Mouse (Mus musculus): ENCODE data around the gene Ftl1-ps1. TPM values are rescaled to one million over a fixed set of nuclear protein-coding genes. Genes with fewer than 3 reads are reported as not detected.

Gene Ftl1-ps1
- total RNA-seq, 1 experiment, result 2,182 TPM

- in situ Hi-C loops (cut with MboI; ENCODE audit: low sequenced_read_pairs in 2 of 2, unreplicated experiment in 2 of 2), result no loop called here
- peak overlapping the region; percentile 77 to 96; a peak in 3 of 4 replicates for H3K4me3 ChIP-seq (ENCODE audit: insufficient read depth in 1 of 2, low read depth in 1 of 2, low read length in 2 of 2, poor library complexity in 1 of 2, severe bottlenecking in 1 of 2)
- no peaks in the 10 kb centered on the region for H3K36me3 ChIP-seq (ENCODE audit: control insufficient read depth, insufficient read depth, low read length, poor library complexity, severe bottlenecking)
- H3K9ac ChIP-seq (ENCODE audit: insufficient read depth, low read depth, low read length, poor library complexity, severe bottlenecking), result no peak overlapping the region
- H3K27ac ChIP-seq (ENCODE audit: insufficient read depth, low read depth, low read length, poor library complexity, severe bottlenecking), result no peak overlapping the region
- H3K4me1 ChIP-seq (ENCODE audit: control insufficient read depth in 2 of 2, insufficient read depth in 2 of 2, low read length in 2 of 2, poor library complexity in 1 of 2), result no peaks in the 10 kb centered on the region; a peak in 1 of 4 replicates
- no peak for DNase-seq (ENCODE audit: low read depth, low spot score)
- H3K9me3 ChIP-seq (ENCODE audit: control insufficient read depth, insufficient read depth, low read depth, low read length), result no peaks in the 10 kb centered on the region
- TF ChIP-seq HCFC1 (IDR thresholded peaks at IDR 0.05; ENCODE audit: borderline replicate concordance, insufficient read depth, low read length), result no peak
- no peak for TF ChIP-seq ZNF384 (IDR thresholded peaks at IDR 0.05; ENCODE audit: low read depth, low read length)
- no peak for TF ChIP-seq MAFK (IDR thresholded peaks at IDR 0.05; ENCODE audit: insufficient read depth, low read depth, low read length)
- no peak for TF ChIP-seq ZC3H11A (IDR thresholded peaks at IDR 0.05; ENCODE audit: borderline replicate concordance, low read depth, low read length)
- no peak for TF ChIP-seq CHD2 (IDR thresholded peaks at IDR 0.05; ENCODE audit: low read depth, low read length)
Measured at GRCm38 (mm10) chr13:74389730-74390129, 9.8 kb upstream of the Ftl1-ps1 start.

- in situ Hi-C loops (cut with MboI; ENCODE audit: low sequenced_read_pairs in 2 of 2, unreplicated experiment in 2 of 2), result no loop called here
- no peak for TF ChIP-seq MAFK (IDR thresholded peaks at IDR 0.05; ENCODE audit: insufficient read depth, low read depth, low read length)
- TF ChIP-seq HCFC1 (IDR thresholded peaks at IDR 0.05; ENCODE audit: borderline replicate concordance, insufficient read depth, low read length), result peak; percentile 90
Measured at GRCm38 (mm10) chr13:74390371-74390990, 9.0 kb upstream of the Ftl1-ps1 start, which contains the start of gene Zfp72. Gene Zfp72 (minus strand): TSS chr13:74390836.

GRCm38 (mm10) chr13:74391156-74391555 is 8.3 kb upstream of the Ftl1-ps1 start:
- Histone ChIP-seq H3K4me1 (ENCODE audit: control insufficient read depth in 2 of 2, insufficient read depth in 2 of 2, low read length in 2 of 2, poor library complexity in 1 of 2) (no peaks in the 10 kb centered on the region; a peak in 1 of 4 replicates), H3K4me3 (ENCODE audit: insufficient read depth in 1 of 2, low read depth in 1 of 2, low read length in 2 of 2, poor library complexity in 1 of 2, severe bottlenecking in 1 of 2) (no peak overlapping the region), H3K9me3 (ENCODE audit: control insufficient read depth, insufficient read depth, low read depth, low read length) (no peaks in the 10 kb centered on the region), H3K27ac (ENCODE audit: insufficient read depth, low read depth, low read length, poor library complexity, severe bottlenecking) (no peak overlapping the region), H3K36me3 (ENCODE audit: control insufficient read depth, insufficient read depth, low read length, poor library complexity, severe bottlenecking) (no peaks in the 10 kb centered on the region), H3K9ac (ENCODE audit: insufficient read depth, low read depth, low read length, poor library complexity, severe bottlenecking) (no peak overlapping the region)
- in situ Hi-C loops (cut with MboI; ENCODE audit: low sequenced_read_pairs in 2 of 2, unreplicated experiment in 2 of 2), result no loop called here
- no peak for DNase-seq (ENCODE audit: low read depth, low spot score)
- TF ChIP-seq MAFK (IDR thresholded peaks at IDR 0.05; ENCODE audit: insufficient read depth, low read depth, low read length) (no peak), HCFC1 (IDR thresholded peaks at IDR 0.05; ENCODE audit: borderline replicate concordance, insufficient read depth, low read length) (no peak), CHD2 (IDR thresholded peaks at IDR 0.05; ENCODE audit: low read depth, low read length) (no peak), ZC3H11A (IDR thresholded peaks at IDR 0.05; ENCODE audit: borderline replicate concordance, low read depth, low read length) (no peak), ZNF384 (IDR thresholded peaks at IDR 0.05; ENCODE audit: low read depth, low read length) (no peak)

More at GRCm38 (mm10) chr13:74390371-74390990, 9.0 kb upstream of the Ftl1-ps1 start, which contains the start of gene Zfp72:
- no peaks in the 10 kb centered on the region for H3K36me3 ChIP-seq (ENCODE audit: control insufficient read depth, insufficient read depth, low read length, poor library complexity, severe bottlenecking)
- 0 out of 2 replicates have a peak within 1 kb of the TSS, but pooled peaks have one; percentile 7 for H3K27ac ChIP-seq (ENCODE audit: insufficient read depth, low read depth, low read length, poor library complexity, severe bottlenecking)
- no peaks in the 10 kb centered on the region for H3K9me3 ChIP-seq (ENCODE audit: control insufficient read depth, insufficient read depth, low read depth, low read length)
- peak within 1 kb of the TSS; percentile 69 for H3K9ac ChIP-seq (ENCODE audit: insufficient read depth, low read depth, low read length, poor library complexity, severe bottlenecking)
- peak; percentile 62 for DNase-seq (ENCODE audit: low read depth, low spot score)
- peak within 1 kb of the TSS; percentile 77 to 96 for H3K4me3 ChIP-seq (ENCODE audit: insufficient read depth in 1 of 2, low read depth in 1 of 2, low read length in 2 of 2, poor library complexity in 1 of 2, severe bottlenecking in 1 of 2)
- no peaks in the 10 kb centered on the region; a peak in 1 of 4 replicates for H3K4me1 ChIP-seq (ENCODE audit: control insufficient read depth in 2 of 2, insufficient read depth in 2 of 2, low read length in 2 of 2, poor library complexity in 1 of 2)

GRCm38 (mm10) chr13:74439895-74440294 is 40.4 kb downstream of the Ftl1-ps1 start:
- Histone ChIP-seq H3K4me1 (ENCODE audit: control insufficient read depth in 2 of 2, insufficient read depth in 2 of 2, low read length in 2 of 2, poor library complexity in 1 of 2) (no peaks in the 10 kb centered on the region), H3K36me3 (ENCODE audit: control insufficient read depth, insufficient read depth, low read length, poor library complexity, severe bottlenecking) (no peaks in the 10 kb centered on the region), H3K4me3 (ENCODE audit: insufficient read depth in 1 of 2, low read depth in 1 of 2, low read length in 2 of 2, poor library complexity in 1 of 2, severe bottlenecking in 1 of 2) (peak overlapping the region; percentile 59 to 65), H3K9ac (ENCODE audit: insufficient read depth, low read depth, low read length, poor library complexity, severe bottlenecking) (peak overlapping the region; percentile 55), H3K27ac (ENCODE audit: insufficient read depth, low read depth, low read length, poor library complexity, severe bottlenecking) (no peak overlapping the region), H3K9me3 (ENCODE audit: control insufficient read depth, insufficient read depth, low read depth, low read length) (no peaks in the 10 kb centered on the region)
- TF ChIP-seq ZNF384 (IDR thresholded peaks at IDR 0.05; ENCODE audit: low read depth, low read length), result no peak
- no peak for TF ChIP-seq HCFC1 (IDR thresholded peaks at IDR 0.05; ENCODE audit: borderline replicate concordance, insufficient read depth, low read length)
- TF ChIP-seq MAFK (IDR thresholded peaks at IDR 0.05; ENCODE audit: insufficient read depth, low read depth, low read length), result no peak
- TF ChIP-seq CHD2 (IDR thresholded peaks at IDR 0.05; ENCODE audit: low read depth, low read length), result no peak
- no peak for TF ChIP-seq ZC3H11A (IDR thresholded peaks at IDR 0.05; ENCODE audit: borderline replicate concordance, low read depth, low read length)
- peak; percentile 40 for DNase-seq (ENCODE audit: low read depth, low spot score)
- in situ Hi-C loops (cut with MboI; ENCODE audit: low sequenced_read_pairs in 2 of 2, unreplicated experiment in 2 of 2), result no loop called here

Other genes with a start within 250 kb of the Ftl1-ps1 start
- 20.5 and 28.8 TPM in 2 replicates for gene Exoc3, start 191.0 kb upstream of the Ftl1-ps1 start, total RNA-seq (2012; rRNA removed)
- 0.27 and 0.32 TPM in 2 replicates for gene Ahrr, start 107.4 kb upstream of the Ftl1-ps1 start, total RNA-seq (2012; rRNA removed)
- gene Pdcd6, start 82.1 kb upstream of the Ftl1-ps1 start, total RNA-seq (2012; rRNA removed), result 87.8 and 101 TPM in 2 replicates
- gene Sdha, start 49.4 kb upstream of the Ftl1-ps1 start, total RNA-seq (2012; rRNA removed), result 138 and 156 TPM in 2 replicates
- 61.3 and 65.9 TPM in 2 replicates for gene Ccdc127, start 49.4 kb upstream of the Ftl1-ps1 start, total RNA-seq (2012; rRNA removed)
- 0.22 and 0.32 TPM in 2 replicates for gene Lrrc14b, start 35.7 kb upstream of the Ftl1-ps1 start, total RNA-seq (2012; rRNA removed)
- 3.0 and 4.5 TPM in 2 replicates for gene Zfp72, start 8.9 kb upstream of the Ftl1-ps1 start, total RNA-seq (2012; rRNA removed)
- gene Zfp825, start 94.3 kb downstream of the Ftl1-ps1 start, total RNA-seq (2012; rRNA removed), result 10.1 and 11.6 TPM in 2 replicates
- 8.2 and 11.3 TPM in 2 replicates for gene Erap1, start 239.9 kb downstream of the Ftl1-ps1 start, total RNA-seq (2012; rRNA removed)

Measured in ES-E14 (cell line).